Mouse (Mus musculus): ENCODE data around the gene Cux1.

GRCm38 (mm10) chr5:136475161-136475560, 92.1 kb downstream of the Cux1 start:
- TF ChIP-seq CTCF (IDR thresholded peaks at IDR 0.05; ENCODE audit: borderline replicate concordance, insufficient read depth, low read depth, low read length) (no peak), POLR2A (IDR thresholded peaks at IDR 0.05; ENCODE audit: borderline replicate concordance, insufficient read depth, low read length) (no peak)

All from cerebellum, adult 2 months (tissue).